Mouse (Mus musculus) MEL (cell line): ENCODE measurements at regions not wholly inside any gene's neighbourhood (a gene's known extent, or its start where the extent isn't known, plus 50 kb on each side); places are given as distances from the start of the nearest gene placed in this dataset.

Source experiments
- DNase-seq: peaks from one replicate; pipeline ENCODE4 v3.0.0; 2011; ENCODE audit warnings: low read depth, low spot score
- H3K27ac ChIP-seq: 2 replicates; pipeline ENCODE4 v1.5.1; 2012; ENCODE audit warnings: low read depth, mild to moderate bottlenecking, control low read depth, low read length, moderate library complexity; ENCODE audit not compliant: control insufficient read depth
- H3K27me3 ChIP-seq, 2 experiments: fragments of 150-350 bp in 1 of 2; sonication (generic) in 1 of 2; 2 replicates each; pipeline ENCODE4 v1.6.1; 2012; ENCODE audit warnings: low read length in 2 of 2, mild to moderate bottlenecking in 2 of 2, improper control_type of control experiment in 1 of 2, moderate library complexity in 1 of 2; ENCODE audit not compliant: insufficient read depth in 2 of 2, control insufficient read depth in 1 of 2
- H3K36me3 ChIP-seq, 2 experiments: 2 replicates each; pipeline ENCODE4 v1.6.1; 2012 to 2014; ENCODE audit warnings: low read length in 2 of 2, improper control_type of control experiment in 1 of 2, inconsistent platforms in 1 of 2, mild to moderate bottlenecking in 1 of 2; ENCODE audit not compliant: insufficient read depth in 2 of 2, control insufficient read depth in 1 of 2
- H3K4me1 ChIP-seq, 2 experiments: fragments of 150-350 bp in 1 of 2; sonication (generic) in 1 of 2; 2 replicates each; pipeline ENCODE4 v1.6.1; 2012; ENCODE audit warnings: low read length in 2 of 2, improper control_type of control experiment in 1 of 2, mild to moderate bottlenecking in 1 of 2; ENCODE audit not compliant: insufficient read depth in 2 of 2, control insufficient read depth in 1 of 2
- H3K4me3 ChIP-seq, 2 experiments: fragments of 150-350 bp in 1 of 2; sonication (generic) in 1 of 2; 2 replicates each; pipeline ENCODE4 v1.5.1; 2012; ENCODE audit warnings: low read depth in 2 of 2, low read length in 2 of 2, mild to moderate bottlenecking in 2 of 2, moderate library complexity in 2 of 2, control low read depth in 1 of 2, improper control_type of control experiment in 1 of 2; ENCODE audit not compliant: control insufficient read depth in 1 of 2, insufficient read depth in 1 of 2
- H3K79me2 ChIP-seq: 2 replicates; pipeline ENCODE4 v1.6.1; 2012; ENCODE audit warnings: mild to moderate bottlenecking, low read length, moderate library complexity; ENCODE audit not compliant: control insufficient read depth, poor library complexity, insufficient read depth
- H3K9ac ChIP-seq: 2 replicates; pipeline ENCODE4 v1.6.1; 2012; ENCODE audit warnings: low read depth, mild to moderate bottlenecking, control low read depth, low read length, moderate library complexity; ENCODE audit not compliant: control insufficient read depth, poor library complexity, severe bottlenecking
- H3K9me3 ChIP-seq: fragments of 150-350 bp; sonication (generic); replicated peaks from 2 replicates; pipeline ENCODE4 v1.6.1; 2012; ENCODE audit warnings: mild to moderate bottlenecking, low read length, improper control_type of control experiment, moderate library complexity; ENCODE audit not compliant: insufficient read depth
- CHD1 ChIP-seq: IDR thresholded peaks from 2 replicates; pipeline ENCODE4 v1.6.1; 2012; ENCODE audit warnings: low read depth, mild to moderate bottlenecking, inconsistent platforms, low read length, improper control_type of control experiment
- CHD2 ChIP-seq: IDR thresholded peaks from 2 replicates; pipeline ENCODE4 v1.6.1; 2011; ENCODE audit warnings: low read length, improper control_type of control experiment
- ELF1 ChIP-seq: IDR thresholded peaks from 2 replicates; pipeline ENCODE4 v1.6.1; 2014; ENCODE audit warnings: low read depth, mild to moderate bottlenecking, inconsistent platforms, low read length, improper control_type of control experiment, moderate library complexity
- ETS1 ChIP-seq: IDR thresholded peaks from 2 replicates; pipeline ENCODE4 v1.6.1; 2012; ENCODE audit warnings: low read depth, mild to moderate bottlenecking, inconsistent platforms, low read length, improper control_type of control experiment, moderate library complexity
- GABPA ChIP-seq: IDR thresholded peaks from 2 replicates; pipeline ENCODE4 v1.6.1; 2012; ENCODE audit warnings: low read depth, mild to moderate bottlenecking, inconsistent platforms, low read length, improper control_type of control experiment, moderate library complexity
- HCFC1 ChIP-seq: IDR thresholded peaks from 2 replicates; pipeline ENCODE4 v1.6.1; 2012; ENCODE audit warnings: low read depth, mild to moderate bottlenecking, inconsistent platforms, low read length, improper control_type of control experiment, moderate library complexity
- MAX ChIP-seq: IDR thresholded peaks from 2 replicates; pipeline ENCODE4 v1.6.1; 2011; ENCODE audit warnings: low read length, improper control_type of control experiment
- MAZ ChIP-seq: IDR thresholded peaks from 2 replicates; pipeline ENCODE4 v1.6.1; 2012; ENCODE audit warnings: low read depth, mild to moderate bottlenecking, inconsistent platforms, low read length, improper control_type of control experiment
- MEF2A ChIP-seq: IDR thresholded peaks from 2 replicates; pipeline ENCODE4 v1.6.1; 2014; ENCODE audit warnings: low read depth, mild to moderate bottlenecking, inconsistent platforms, low read length, improper control_type of control experiment; ENCODE audit not compliant: poor library complexity, insufficient replicate concordance, severe bottlenecking; ENCODE audit errors: extremely low read depth
- MYC ChIP-seq: IDR thresholded peaks from 2 replicates; pipeline ENCODE4 v1.6.1; 2011; ENCODE audit warnings: low read depth, mild to moderate bottlenecking, low read length, improper control_type of control experiment, moderate library complexity
- NRF1 ChIP-seq: IDR thresholded peaks from 2 replicates; pipeline ENCODE4 v1.6.1; 2014; ENCODE audit warnings: low read depth, mild to moderate bottlenecking, inconsistent platforms, low read length, improper control_type of control experiment, moderate library complexity; ENCODE audit not compliant: poor library complexity, insufficient read depth, severe bottlenecking
- POLR2AphosphoS5 ChIP-seq: IDR thresholded peaks from 2 replicates; pipeline ENCODE4 v1.6.1; 2012; ENCODE audit warnings: low read depth, borderline replicate concordance, mild to moderate bottlenecking, inconsistent platforms, low read length, moderate library complexity, mixed read lengths
- RAD21 ChIP-seq: IDR thresholded peaks from 2 replicates; pipeline ENCODE4 v1.6.1; 2011; ENCODE audit warnings: mild to moderate bottlenecking, low read depth, low read length, improper control_type of control experiment
- RCOR1 ChIP-seq: IDR thresholded peaks from 2 replicates; pipeline ENCODE4 v1.6.1; 2012; ENCODE audit warnings: low read depth, mild to moderate bottlenecking, inconsistent platforms, low read length, improper control_type of control experiment
- SIN3A ChIP-seq: IDR thresholded peaks from 2 replicates; pipeline ENCODE4 v1.6.1; 2012; ENCODE audit warnings: low read length, improper control_type of control experiment, inconsistent platforms
- TAL1 ChIP-seq: IDR thresholded peaks from 2 replicates; pipeline ENCODE4 v1.6.1; 2012; ENCODE audit warnings: mild to moderate bottlenecking, inconsistent platforms, low read length, moderate library complexity, mixed read lengths
- TCF12 ChIP-seq: IDR thresholded peaks from 2 replicates; pipeline ENCODE4 v1.6.1; 2014; ENCODE audit warnings: low read depth, mild to moderate bottlenecking, inconsistent platforms, low read length, improper control_type of control experiment, moderate library complexity
- USF1 ChIP-seq: IDR thresholded peaks from 2 replicates; pipeline ENCODE4 v1.6.1; 2014; ENCODE audit warnings: low read depth, mild to moderate bottlenecking, inconsistent platforms, low read length, improper control_type of control experiment, moderate library complexity
- ZKSCAN1 ChIP-seq: IDR thresholded peaks from 2 replicates; pipeline ENCODE4 v1.6.1; 2012; ENCODE audit warnings: low read depth, mild to moderate bottlenecking, inconsistent platforms, low read length, improper control_type of control experiment, moderate library complexity
- ZMIZ1 ChIP-seq: IDR thresholded peaks from 2 replicates; pipeline ENCODE4 v1.6.1; 2012; ENCODE audit warnings: low read depth, mild to moderate bottlenecking, inconsistent platforms, low read length, improper control_type of control experiment, moderate library complexity
- ZNF384 ChIP-seq: IDR thresholded peaks from 2 replicates; pipeline ENCODE4 v1.6.1; 2012; ENCODE audit warnings: low read depth, mild to moderate bottlenecking, inconsistent platforms, low read length, improper control_type of control experiment

DNA sequence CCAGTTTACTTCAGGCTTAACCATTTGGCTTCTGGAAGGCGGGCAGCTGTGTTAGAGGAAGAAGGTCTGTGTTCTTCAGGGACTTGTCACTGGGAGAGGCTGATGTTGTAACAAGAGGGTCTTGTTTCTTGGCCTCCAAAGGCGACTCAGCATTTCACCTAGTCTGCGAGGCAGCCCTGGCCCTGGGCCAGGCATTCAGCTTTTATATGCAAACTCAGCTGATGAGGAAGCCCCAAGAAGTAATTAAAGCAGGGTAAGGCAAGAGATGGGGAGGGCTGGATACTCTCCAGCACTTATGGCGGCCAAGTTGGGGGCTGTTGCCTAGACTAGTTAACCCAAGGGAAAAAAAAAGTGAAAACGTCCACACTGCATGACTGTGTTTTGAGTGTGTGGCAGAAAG is 162.4 kb upstream of the Ap5m1 start:
- no peaks in the 10 kb centered on the region for H3K4me1 ChIP-seq
- H3K9ac ChIP-seq: no peak overlapping the region
- no peak overlapping the region for H3K27ac ChIP-seq
- no peaks in the 10 kb centered on the region for H3K9me3 ChIP-seq
- no peak overlapping the region for H3K4me3 ChIP-seq
- no peaks in the 10 kb centered on the region for H3K79me2 ChIP-seq
- DNase-seq: peak; percentile 6
- no peaks in the 10 kb centered on the region for H3K36me3 ChIP-seq
- H3K27me3 ChIP-seq: peaks cover 0 to 1% of the 10 kb centered on the region in 2 experiments; a peak in 1 of 4 replicates
- TF ChIP-seq MYC (no peak), ETS1 (no peak), TCF12 (no peak), MEF2A (no peak), RAD21 (no peak), TAL1 (no peak), ELF1 (no peak), MAX (no peak), MAZ (no peak), RCOR1 (no peak), ZNF384 (no peak), ZKSCAN1 (no peak), SIN3A (no peak), CHD1 (no peak), ZMIZ1 (no peak), USF1 (no peak), GABPA (no peak), NRF1 (no peak)

DNA sequence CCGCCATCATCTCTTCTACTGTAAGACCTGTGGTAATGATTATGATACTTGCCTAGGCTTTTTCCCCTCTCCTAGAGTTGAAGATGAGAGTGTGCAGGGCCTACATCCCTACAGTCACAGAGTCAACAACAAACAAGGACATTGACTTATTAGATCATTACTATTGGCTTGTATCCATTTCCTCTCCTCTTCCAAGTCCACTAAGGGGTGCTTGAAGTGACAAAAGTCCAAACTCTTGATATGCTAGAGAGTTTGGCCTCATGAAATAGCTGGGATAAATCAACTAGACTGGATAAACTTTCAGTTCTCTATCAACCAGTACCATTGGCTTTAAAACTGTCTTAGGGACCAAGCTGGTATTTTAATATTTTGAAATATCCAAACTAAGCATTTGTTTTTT is 165.7 kb upstream of the Ap5m1 start:
- no peak for DNase-seq
- TF ChIP-seq ZKSCAN1: no peak
- TF ChIP-seq ZNF384: no peak
- no peak for TF ChIP-seq MAX
- TF ChIP-seq CHD2: no peak
- TF ChIP-seq POLR2AphosphoS5: no peak
- TF ChIP-seq MAZ: no peak
- no peak for TF ChIP-seq HCFC1
- TF ChIP-seq, all 39 proteins: peak for 0
- H3K4me1 ChIP-seq: no peaks in the 10 kb centered on the region
- H3K9ac ChIP-seq: no peak overlapping the region
- H3K27me3 ChIP-seq: peaks cover 0 to 1% of the 10 kb centered on the region in 2 experiments; a peak in 1 of 4 replicates
- H3K79me2 ChIP-seq: no peaks in the 10 kb centered on the region
- H3K36me3 ChIP-seq: no peaks in the 10 kb centered on the region
- no peaks in the 10 kb centered on the region for H3K9me3 ChIP-seq
- H3K27ac ChIP-seq: no peak overlapping the region
- H3K4me3 ChIP-seq: no peak overlapping the region
